Mouse (Mus musculus) liver, embryonic 14 days (tissue): ENCODE data around the gene AW551984. TPM values are rescaled to one million over a fixed set of nuclear protein-coding genes. Genes with fewer than 3 reads are reported as not detected.

Source experiments
- polyA plus RNA-seq: library from polyadenylated mRNA; depleted of rRNA; stranded (reverse); fragments of >200 nt; gene quantifications from 2 replicates; pipeline ENCODE4 v1.2.3, GENCODE M21; 2012; rRNA removed

AW551984 gene
- polyA plus RNA-seq = 1.2 and 2.3 TPM in 2 replicates

DNA sequence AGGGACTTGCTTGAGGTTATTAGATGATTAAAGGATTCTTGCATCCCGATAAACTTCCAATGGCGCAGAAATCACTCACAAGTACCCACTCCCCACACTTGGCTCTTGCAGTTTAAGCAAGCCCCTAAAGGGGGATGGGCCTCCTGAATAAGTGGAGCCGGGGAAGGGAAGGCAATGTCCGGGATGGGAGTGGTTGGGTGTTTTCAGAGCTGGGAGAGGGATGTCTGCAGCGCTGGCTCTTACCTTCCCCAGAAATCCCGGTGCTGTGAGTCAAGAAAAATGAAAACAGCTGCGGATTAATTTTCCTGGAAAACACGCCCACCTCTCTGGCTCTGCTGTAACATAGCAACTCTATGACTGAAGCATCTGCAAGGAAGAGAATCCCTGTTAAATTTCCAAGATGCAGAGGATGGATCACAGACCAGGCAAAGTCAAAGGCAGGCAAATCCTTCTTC is at the start of gene AW551984:
AW551984 (minus strand) TSS at position 405 of the 455 bp plus-strand sequence.

DNA sequence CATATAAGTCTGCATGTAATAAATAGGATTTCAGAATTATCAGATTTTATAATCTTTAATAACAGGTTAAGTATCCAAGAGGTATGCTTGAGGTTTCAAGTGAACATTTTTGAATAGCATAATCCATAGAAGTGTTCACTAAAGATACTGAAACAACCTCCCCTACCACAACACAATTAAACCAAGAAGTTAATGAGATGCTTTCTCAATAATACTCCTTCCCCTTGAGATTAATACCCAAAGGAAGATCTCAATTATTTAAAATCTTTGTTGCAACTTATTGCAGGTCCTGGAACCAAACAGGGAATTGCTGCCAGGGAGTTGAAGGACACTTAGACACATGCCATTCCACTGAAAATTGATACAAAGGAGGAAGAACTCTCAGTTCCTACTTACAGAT is 40.6 kb upstream of the AW551984 start, which contains the start of gene Olfr961:
Olfr961 (plus strand) TSS at position 301 of the 400 bp plus-strand sequence.

DNA sequence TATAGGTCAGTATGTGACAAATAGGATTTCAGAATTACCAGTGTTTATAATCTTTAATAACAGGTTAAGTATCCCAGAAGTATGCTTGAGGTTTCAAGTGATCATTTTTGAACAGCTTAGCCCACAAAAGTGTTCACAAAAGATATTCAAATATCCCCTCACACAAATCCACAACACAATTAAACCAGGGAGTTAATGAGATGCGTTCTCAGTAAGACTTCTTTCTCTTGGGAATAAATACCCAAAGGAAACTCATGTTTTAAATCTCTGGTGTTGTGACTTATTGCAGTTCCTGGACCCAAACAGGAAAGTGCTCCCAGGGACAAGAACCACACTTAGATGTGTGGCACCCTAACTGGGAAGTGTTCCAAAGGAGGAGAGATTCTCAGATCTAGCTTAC is 16.9 kb upstream of the AW551984 start, which contains the start of gene Olfr960:
Olfr960 (plus strand) TSS at position 301 of the 400 bp plus-strand sequence.

DNA sequence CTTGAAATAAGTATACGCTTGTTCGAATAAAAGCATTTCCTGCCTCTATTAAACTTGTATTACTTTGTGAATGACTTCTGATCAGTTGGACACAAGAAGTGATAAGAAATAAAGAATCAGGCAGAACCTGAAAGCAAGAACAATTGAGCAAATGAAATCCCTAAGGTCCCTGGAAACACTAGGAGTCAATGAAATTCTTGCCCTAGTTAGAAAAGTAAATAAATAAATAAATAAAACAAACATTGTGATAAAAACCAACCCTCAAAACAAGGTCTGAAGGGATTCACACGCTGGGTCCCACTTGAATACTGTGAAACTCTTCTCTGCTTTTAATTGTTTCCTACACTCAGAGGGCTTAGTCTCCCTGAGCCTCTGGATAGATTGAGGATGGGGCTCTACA is 6.2 kb upstream of the AW551984 start, which contains the start of gene Olfr148:
Olfr148 (plus strand) TSS at position 301 of the 400 bp plus-strand sequence.

DNA sequence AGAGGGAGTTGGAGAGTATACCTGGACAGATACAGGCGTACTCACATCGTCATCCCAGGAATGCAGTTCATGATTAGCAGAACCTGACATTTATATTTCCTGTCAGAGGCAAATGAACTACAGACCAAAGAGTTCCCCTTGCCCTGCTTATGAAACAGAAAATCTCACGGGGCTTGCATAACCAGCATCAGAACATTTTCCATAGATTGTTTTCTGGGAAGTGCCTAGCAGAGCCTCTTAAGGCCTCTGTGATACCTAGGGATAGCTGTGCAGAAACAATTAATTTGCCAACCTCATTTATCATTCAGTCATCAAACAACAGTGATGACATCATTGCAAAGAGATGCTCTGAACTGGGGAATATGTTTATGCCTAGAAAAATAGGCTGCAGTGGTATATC is 28.7 kb downstream of the AW551984 start, which contains the start of gene Olfr959:
Olfr959 (minus strand) TSS at position 101 of the 400 bp plus-strand sequence.

DNA sequence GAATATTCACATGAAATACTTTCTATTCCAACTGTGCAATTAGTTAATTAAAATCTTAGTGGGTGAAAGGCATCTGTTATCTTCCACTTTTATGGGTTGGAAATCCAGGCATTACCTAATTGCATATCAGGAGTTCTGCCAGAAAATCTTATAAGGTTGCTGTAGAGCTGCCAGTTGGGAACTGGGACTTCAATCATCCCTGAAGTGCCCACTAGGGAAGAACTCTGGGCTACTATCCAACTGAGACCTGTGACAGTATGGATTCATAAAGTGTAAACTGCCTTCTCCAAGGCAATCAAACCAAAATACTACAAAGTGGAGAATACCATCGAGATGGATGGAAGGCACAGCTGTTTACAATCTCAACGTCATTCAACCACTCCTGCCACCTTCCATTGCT is 50.3 kb downstream of the AW551984 start, which contains the start of gene Olfr958:
Olfr958 (minus strand) TSS at position 109 of the 400 bp plus-strand sequence.

Other genes starting within 250 kb of the AW551984 start
- not detected in 2 replicates for gene Olfr951, start 217.0 kb downstream of the AW551984 start, polyA plus RNA-seq
- gene Olfr952, start 177.3 kb downstream of the AW551984 start, polyA plus RNA-seq = not detected in 2 replicates
- gene Olfr954, start 147.7 kb downstream of the AW551984 start, polyA plus RNA-seq = not detected in 2 replicates
- gene Olfr955, start 132.5 kb downstream of the AW551984 start, polyA plus RNA-seq = not detected in 2 replicates
- gene Olfr44, start 110.4 kb downstream of the AW551984 start, polyA plus RNA-seq = not detected in 2 replicates
- not detected in 2 replicates for gene Olfr957, start 88.6 kb downstream of the AW551984 start, polyA plus RNA-seq
- gene Olfr958, start 50.3 kb downstream of the AW551984 start, polyA plus RNA-seq = not detected in 2 replicates
- not detected in 2 replicates for gene Olfr959, start 28.8 kb downstream of the AW551984 start, polyA plus RNA-seq
- not detected in 2 replicates for gene Olfr148, start 6.3 kb upstream of the AW551984 start, polyA plus RNA-seq
- gene Olfr960, start 17.0 kb upstream of the AW551984 start, polyA plus RNA-seq = not detected in 2 replicates
- not detected in 2 replicates for gene Olfr961, start 40.7 kb upstream of the AW551984 start, polyA plus RNA-seq
- gene Olfr963, start 62.8 kb upstream of the AW551984 start, polyA plus RNA-seq = not detected in 2 replicates
- not detected in 2 replicates for gene Olfr149, start 102.7 kb upstream of the AW551984 start, polyA plus RNA-seq
- not detected in 2 replicates for gene Olfr965, start 107.0 kb upstream of the AW551984 start, polyA plus RNA-seq
- gene Olfr150, start 126.6 kb upstream of the AW551984 start, polyA plus RNA-seq = not detected in 2 replicates
- gene Olfr967, start 141.8 kb upstream of the AW551984 start, polyA plus RNA-seq = not detected in 2 replicates
- gene Olfr968, start 178.8 kb upstream of the AW551984 start, polyA plus RNA-seq = not detected in 2 replicates
- gene Olfr969, start 186.5 kb upstream of the AW551984 start, polyA plus RNA-seq = not detected in 2 replicates
- not detected in 2 replicates for gene Olfr970, start 204.5 kb upstream of the AW551984 start, polyA plus RNA-seq
- gene Olfr971, start 232.5 kb upstream of the AW551984 start, polyA plus RNA-seq = not detected in 2 replicates